Mouse (Mus musculus): ENCODE measurements at regions not wholly inside any gene's neighbourhood (a gene's known extent, or its start where the extent isn't known, plus 50 kb on each side); places are given as distances from the start of the nearest gene placed in this dataset.

GRCm38 (mm10) chr6:59556668-59557310, 130.7 kb upstream of the Gprin3 start:
- Histone ChIP-seq H3K9ac (ENCODE audit: low read depth, low read length) (no peak overlapping the region), H3K27me3 (ENCODE audit: insufficient read depth, low read length) (no peaks in the 10 kb centered on the region), H3K9me3 (replicated peaks; ENCODE audit: low read length) (no peaks in the 10 kb centered on the region), H3K4me3 (replicated peaks; ENCODE audit: low read depth, low read length) (no peak overlapping the region), H3K4me2 (ENCODE audit: low read length) (no peak overlapping the region), H3K4me1 (replicated peaks; ENCODE audit: insufficient read depth, low read length) (no peaks in the 10 kb centered on the region), H3K27ac (no peak overlapping the region), H3K36me3 (ENCODE audit: insufficient read depth, low read length) (no peaks in the 10 kb centered on the region)
- DNase-seq (ENCODE audit: low spot score) (peak; percentile 5), ATAC-seq (replicated peaks; ENCODE audit: low FRiP score, low read depth) (no peak)
- 65% methylated on average over 1 of the region's 1 CpGs for WGBS
- TF ChIP-seq CTCF (IDR thresholded peaks at IDR 0.05; ENCODE audit: low read depth), result no peak

- ATAC-seq (replicated peaks; ENCODE audit: low FRiP score, low read depth), result no peak
- WGBS, result 59% methylated on average over 2 of the region's 2 CpGs
- Histone ChIP-seq H3K9me3 (replicated peaks; ENCODE audit: low read length) (no peaks in the 10 kb centered on the region), H3K9ac (ENCODE audit: low read depth, low read length) (no peak overlapping the region), H3K27ac (no peak overlapping the region), H3K27me3 (ENCODE audit: insufficient read depth, low read length) (no peaks in the 10 kb centered on the region), H3K4me1 (replicated peaks; ENCODE audit: insufficient read depth, low read length) (no peaks in the 10 kb centered on the region), H3K36me3 (ENCODE audit: insufficient read depth, low read length) (no peaks in the 10 kb centered on the region), H3K4me3 (replicated peaks; ENCODE audit: low read depth, low read length) (no peak overlapping the region), H3K4me2 (ENCODE audit: low read length) (no peak overlapping the region)
- DNase-seq (ENCODE audit: low spot score), result peak; percentile 19
- peak; percentile 41; the same call in 1 of the 2 replicates for TF ChIP-seq CTCF (IDR thresholded peaks at IDR 0.05; ENCODE audit: low read depth)
Measured at GRCm38 (mm10) chr6:59537025-59537424, 110.9 kb upstream of the Gprin3 start.

- no peak for ATAC-seq (replicated peaks; ENCODE audit: low FRiP score, low read depth)
- no peaks in the 10 kb centered on the region for H3K9me3 ChIP-seq (replicated peaks; ENCODE audit: low read length)
- H3K4me2 ChIP-seq (ENCODE audit: low read length), result no peak overlapping the region
- DNase-seq (ENCODE audit: low spot score), result no peak
- no peaks in the 10 kb centered on the region for H3K4me1 ChIP-seq (replicated peaks; ENCODE audit: insufficient read depth, low read length)
- H3K36me3 ChIP-seq (ENCODE audit: insufficient read depth, low read length), result no peaks in the 10 kb centered on the region
- H3K27ac ChIP-seq, result no peak overlapping the region
- no peaks in the 10 kb centered on the region for H3K27me3 ChIP-seq (ENCODE audit: insufficient read depth, low read length)
- TF ChIP-seq CTCF (IDR thresholded peaks at IDR 0.05; ENCODE audit: low read depth), result no peak
- H3K4me3 ChIP-seq (replicated peaks; ENCODE audit: low read depth, low read length), result no peak overlapping the region
- WGBS, result 57% methylated on average over 1 of the region's 1 CpGs
- H3K9ac ChIP-seq (ENCODE audit: low read depth, low read length), result no peak overlapping the region
Measured at GRCm38 (mm10) chr6:59524940-59525265, 98.8 kb upstream of the Gprin3 start.

- Histone ChIP-seq H3K27me3 (ENCODE audit: insufficient read depth, low read length) (no peaks in the 10 kb centered on the region), H3K4me3 (replicated peaks; ENCODE audit: low read depth, low read length) (no peak overlapping the region), H3K9ac (ENCODE audit: low read depth, low read length) (no peak overlapping the region), H3K27ac (no peak overlapping the region), H3K36me3 (ENCODE audit: insufficient read depth, low read length) (no peaks in the 10 kb centered on the region), H3K4me2 (ENCODE audit: low read length) (no peak overlapping the region), H3K9me3 (replicated peaks; ENCODE audit: low read length) (no peaks in the 10 kb centered on the region), H3K4me1 (replicated peaks; ENCODE audit: insufficient read depth, low read length) (no peaks in the 10 kb centered on the region)
- ATAC-seq (replicated peaks; ENCODE audit: low FRiP score, low read depth) (no peak), DNase-seq (ENCODE audit: low spot score) (peak; percentile 60)
- TF ChIP-seq CTCF (IDR thresholded peaks at IDR 0.05; ENCODE audit: low read depth), result no peak
- 59% methylated on average over 1 of the region's 1 CpGs for WGBS
Measured at GRCm38 (mm10) chr6:59524095-59524939, 98.2 kb upstream of the Gprin3 start.

GRCm38 (mm10) chr6:59522960-59523359, 96.9 kb upstream of the Gprin3 start:
- Histone ChIP-seq H3K9me3 (replicated peaks; ENCODE audit: low read length) (no peaks in the 10 kb centered on the region), H3K4me3 (replicated peaks; ENCODE audit: low read depth, low read length) (no peak overlapping the region), H3K4me2 (ENCODE audit: low read length) (no peak overlapping the region), H3K9ac (ENCODE audit: low read depth, low read length) (no peak overlapping the region), H3K27ac (no peak overlapping the region), H3K4me1 (replicated peaks; ENCODE audit: insufficient read depth, low read length) (no peaks in the 10 kb centered on the region), H3K36me3 (ENCODE audit: insufficient read depth, low read length) (no peaks in the 10 kb centered on the region), H3K27me3 (ENCODE audit: insufficient read depth, low read length) (no peaks in the 10 kb centered on the region)
- TF ChIP-seq CTCF (IDR thresholded peaks at IDR 0.05; ENCODE audit: low read depth), result no peak
- no peak for ATAC-seq (replicated peaks; ENCODE audit: low FRiP score, low read depth)
- no peak for DNase-seq (ENCODE audit: low spot score)

- Histone ChIP-seq H3K4me2 (ENCODE audit: low read length) (no peak overlapping the region), H3K9ac (ENCODE audit: low read depth, low read length) (no peak overlapping the region), H3K9me3 (replicated peaks; ENCODE audit: low read length) (no peaks in the 10 kb centered on the region), H3K36me3 (ENCODE audit: insufficient read depth, low read length) (no peaks in the 10 kb centered on the region), H3K4me1 (replicated peaks; ENCODE audit: insufficient read depth, low read length) (no peaks in the 10 kb centered on the region), H3K27me3 (ENCODE audit: insufficient read depth, low read length) (no peaks in the 10 kb centered on the region), H3K27ac (no peak overlapping the region), H3K4me3 (replicated peaks; ENCODE audit: low read depth, low read length) (no peak overlapping the region)
- ATAC-seq (replicated peaks; ENCODE audit: low FRiP score, low read depth) (no peak), DNase-seq (ENCODE audit: low spot score) (peak; percentile 21)
- peak; percentile 60 for TF ChIP-seq CTCF (IDR thresholded peaks at IDR 0.05; ENCODE audit: low read depth)
- WGBS, result 43% methylated on average over 1 of the region's 1 CpGs
Measured at GRCm38 (mm10) chr6:59500818-59501217, 74.7 kb upstream of the Gprin3 start.

Measured in kidney, postnatal 0 days (tissue).